Mouse (Mus musculus) E14TG2a.4 (cell line): ENCODE measurements around the gene Cox4i1.
"Not testable (repeated sequence)": the region's sequence is repeated elsewhere in the genome, so short reads cannot be mapped to it uniquely, and the experiment has no call there.

Source experiments
- H3K27me3 ChIP-seq: 2 replicates; pipeline ENCODE4 v1.6.1; 2014; ENCODE audit warnings: low read length, control low read depth; ENCODE audit not compliant: insufficient read depth
- H3K36me3 ChIP-seq: 2 replicates; pipeline ENCODE4 v1.6.1; 2014; ENCODE audit warnings: low read length, control low read depth; ENCODE audit not compliant: insufficient read depth
- H3K4me1 ChIP-seq: replicated peaks from 2 replicates; pipeline ENCODE4 v1.6.1; 2014; ENCODE audit warnings: low read depth, low read length, control low read depth
- H3K4me3 ChIP-seq: replicated peaks from 2 replicates; pipeline ENCODE4 v1.5.1; 2014; ENCODE audit warnings: mild to moderate bottlenecking, low read length
- H3K9me3 ChIP-seq: 2 replicates; pipeline ENCODE4 v1.6.1; 2014; ENCODE audit warnings: low read length, control low read depth
- CTCF ChIP-seq: conservative IDR thresholded peaks from 2 replicates; pipeline ENCODE4 v1.5.1; 2014; ENCODE audit warnings: low read length
- NANOG ChIP-seq: IDR thresholded peaks from 2 replicates; pipeline ENCODE4 v1.6.1; 2014; ENCODE audit warnings: borderline replicate concordance, low read length, mixed read lengths
- POU5F1 ChIP-seq: IDR thresholded peaks from 2 replicates; pipeline ENCODE4 v1.6.1; 2014; ENCODE audit warnings: low read length, borderline replicate concordance

Gene Cox4i1

GRCm38 (mm10) chr8:120672626-120673229 lies 4.7 kb downstream of the Cox4i1 start:
- peaks cover 63% of the 10 kb centered on the region for H3K36me3 ChIP-seq
- H3K4me3 ChIP-seq = peak overlapping the region; percentile 100
- H3K4me1 ChIP-seq = peaks cover 70% of the 10 kb centered on the region
- TF ChIP-seq POU5F1 = no peak
- TF ChIP-seq CTCF = no peak
- no peak for TF ChIP-seq NANOG
- H3K27me3 ChIP-seq = no peaks in the 10 kb centered on the region
- no peaks in the 10 kb centered on the region for H3K9me3 ChIP-seq

GRCm38 (mm10) chr8:120673298-120673697 lies 5.3 kb downstream of the Cox4i1 start:
- Histone ChIP-seq H3K4me3 (peak overlapping the region; percentile 100; the same call in 1 of the 2 replicates), H3K27me3 (no peaks in the 10 kb centered on the region), H3K9me3 (no peaks in the 10 kb centered on the region), H3K4me1 (peaks cover 74% of the 10 kb centered on the region), H3K36me3 (peaks cover 63% of the 10 kb centered on the region)
- no peak for TF ChIP-seq CTCF
- TF ChIP-seq NANOG = no peak
- no peak for TF ChIP-seq POU5F1

- H3K36me3 ChIP-seq = peaks cover 46% of the 10 kb centered on the region
Measured at GRCm38 (mm10) chr8:120675718-120676117, 7.7 kb downstream of the Cox4i1 start.

GRCm38 (mm10) chr8:120678447-120678846 lies 10.4 kb downstream of the Cox4i1 start:
- Histone ChIP-seq H3K9me3 (no peaks in the 10 kb centered on the region), H3K4me1 (peaks cover 39% of the 10 kb centered on the region), H3K36me3 (peaks cover 21% of the 10 kb centered on the region), H3K27me3 (peaks cover 15% of the 10 kb centered on the region), H3K4me3 (no peak overlapping the region)
- TF ChIP-seq POU5F1 = no peak
- TF ChIP-seq CTCF = peak; percentile 83
- no peak for TF ChIP-seq NANOG

More at GRCm38 (mm10) chr8:120675718-120676117, 7.7 kb downstream of the Cox4i1 start:
- Histone ChIP-seq H3K9me3 (no peaks in the 10 kb centered on the region), H3K4me1 (peaks cover 62% of the 10 kb centered on the region), H3K4me3 (no peak overlapping the region), H3K27me3 (peaks cover 6% of the 10 kb centered on the region; the same call in 1 of the 2 replicates)
- TF ChIP-seq CTCF = no peak
- TF ChIP-seq POU5F1 = no peak
- no peak for TF ChIP-seq NANOG

- Histone ChIP-seq H3K4me1 (peaks cover 38% of the 10 kb centered on the region), H3K27me3 (peaks cover 15% of the 10 kb centered on the region)
- TF ChIP-seq CTCF = no peak
- TF ChIP-seq NANOG = no peak
- TF ChIP-seq POU5F1 = no peak
Measured at GRCm38 (mm10) chr8:120679629-120680387, 11.8 kb downstream of the Cox4i1 start.

GRCm38 (mm10) chr8:120680405-120680804 lies 12.4 kb downstream of the Cox4i1 start:
- Histone ChIP-seq H3K27me3 (peaks cover 15% of the 10 kb centered on the region), H3K4me1 (peaks cover 42% of the 10 kb centered on the region)
- not testable (repeated sequence) for H3K36me3 ChIP-seq, H3K4me3 ChIP-seq, H3K9me3 ChIP-seq

More at GRCm38 (mm10) chr8:120679629-120680387, 11.8 kb downstream of the Cox4i1 start:
- Histone ChIP-seq H3K4me3 (no peak overlapping the region), H3K36me3 (peaks cover 12% of the 10 kb centered on the region), H3K9me3 (no peaks in the 10 kb centered on the region)

- peaks cover 36% of the 10 kb centered on the region for H3K4me1 ChIP-seq
- no peaks in the 10 kb centered on the region for H3K36me3 ChIP-seq
- TF ChIP-seq CTCF = no peak
- H3K4me3 ChIP-seq = no peak overlapping the region
- H3K27me3 ChIP-seq = peaks cover 17% of the 10 kb centered on the region
- H3K9me3 ChIP-seq = no peaks in the 10 kb centered on the region
Measured at GRCm38 (mm10) chr8:120681113-120681512, 13.1 kb downstream of the Cox4i1 start.

- no peak for TF ChIP-seq NANOG
- peak; percentile 51 for TF ChIP-seq CTCF
- no peaks in the 10 kb centered on the region for H3K9me3 ChIP-seq
- H3K36me3 ChIP-seq = no peaks in the 10 kb centered on the region
- H3K27me3 ChIP-seq = peaks cover 29% of the 10 kb centered on the region
- H3K4me3 ChIP-seq = peak overlapping the region; percentile 49
- peaks cover 19% of the 10 kb centered on the region for H3K4me1 ChIP-seq
Measured at GRCm38 (mm10) chr8:120683602-120684001, 15.6 kb downstream of the Cox4i1 start.

- H3K36me3 ChIP-seq = no peaks in the 10 kb centered on the region
- TF ChIP-seq POU5F1 (no peak), CTCF (no peak), NANOG (no peak)
- H3K9me3 ChIP-seq = no peaks in the 10 kb centered on the region
Measured at GRCm38 (mm10) chr8:120684082-120684481, 16.1 kb downstream of the Cox4i1 start.

More at GRCm38 (mm10) chr8:120684082-120684481, 16.1 kb downstream of the Cox4i1 start:
- peak overlapping the region; percentile 49 for H3K4me3 ChIP-seq
- H3K4me1 ChIP-seq = peaks cover 16% of the 10 kb centered on the region
- peaks cover 34% of the 10 kb centered on the region for H3K27me3 ChIP-seq
